Mouse (Mus musculus) forebrain, postnatal 0 days (tissue): Measurements from ENCODE around the gene Slc35a2. TPM values are rescaled to one million over a fixed set of nuclear protein-coding genes. Genes with fewer than 3 reads are reported as not detected.
A peak's percentile ranks its signal among the peaks of the same experiment; 100 is the strongest.

Experiments used
- ATAC-seq: fragments of 200-750 bp; cut with Nextera tagmentation; 2 replicates; pipeline ENCODE4 v1.8.0; 2017; ENCODE audit warnings: mild to moderate bottlenecking, moderate library complexity
- DNase-seq: peaks from one replicate; pipeline ENCODE4 v3.0.0-alpha.2; 2015
- H3K27ac ChIP-seq: fragments of 300-500 bp; sonication (generic); 2 replicates; pipeline ENCODE4 v1.5.1; 2014; ENCODE audit warnings: low read depth, mild to moderate bottlenecking, antibody characterized with exemption, low read length, moderate library complexity, mixed read lengths
- H3K27me3 ChIP-seq: fragments of 300-500 bp; sonication (generic); 2 replicates; pipeline ENCODE4 v1.6.1; 2014; ENCODE audit warnings: mild to moderate bottlenecking, low read length, mixed read lengths; ENCODE audit not compliant: insufficient read depth
- H3K36me3 ChIP-seq: fragments of 300-500 bp; sonication (generic); 2 replicates; pipeline ENCODE4 v1.6.1; 2014; ENCODE audit warnings: mild to moderate bottlenecking, moderate library complexity; ENCODE audit not compliant: insufficient read depth
- H3K4me1 ChIP-seq: fragments of 300-500 bp; sonication (generic); 2 replicates; pipeline ENCODE4 v1.6.1; 2014; ENCODE audit warnings: antibody characterized with exemption; ENCODE audit not compliant: insufficient read depth
- H3K4me2 ChIP-seq: fragments of 300-500 bp; sonication (generic); 2 replicates; pipeline ENCODE4 v1.6.1; 2014; ENCODE audit warnings: low read depth, mild to moderate bottlenecking, moderate library complexity
- H3K4me3 ChIP-seq: fragments of 300-500 bp; sonication (generic); 2 replicates; pipeline ENCODE4 v1.5.1; 2014; ENCODE audit warnings: low read depth, low read length, mixed read lengths
- H3K9ac ChIP-seq: fragments of 300-500 bp; sonication (generic); 2 replicates; pipeline ENCODE4 v1.6.1; 2014; ENCODE audit warnings: mild to moderate bottlenecking
- H3K9me3 ChIP-seq: fragments of 300-500 bp; sonication (generic); 2 replicates; pipeline ENCODE4 v1.6.1; 2016; ENCODE audit warnings: low read length
- CTCF ChIP-seq: sonication (generic); IDR thresholded peaks from 2 replicates; pipeline ENCODE4 v1.5.1; 2016; ENCODE audit warnings: antibody characterized with exemption, control low read depth, low read depth
- WGBS: fragments of 180-500 bp; shearing (Covaris S2); extraction: QIAGEN DNeasy Blood & Tissue Kit; methylation state at CpG from one replicate; pipeline ENCODE4 v1.1.7; 2014; 5-methylcytosine and 5-hydroxymethylcytosine counted together
- polyA plus RNA-seq: library from polyadenylated mRNA; unstranded; fragments of >200 nt; fragmentation: Nextera tagmentation; extraction: Ambion mirVana; gene quantifications from 2 replicates; pipeline ENCODE4 v1.2.1, GENCODE M21; 2015
- total RNA-seq: library from RNA; depleted of rRNA; stranded (reverse); fragments of >200 nt; gene quantifications from 2 replicates; pipeline ENCODE4 v1.2.3, GENCODE M21; 2014; rRNA removed

Gene Slc35a2
- total RNA-seq (36.3 and 39.1 TPM in 2 replicates), polyA plus RNA-seq (34.5 and 40.6 TPM in 2 replicates)

GRCm38 (mm10) chrX:7883841-7884567 lies at the start of gene Slc35a2:
Gene Slc35a2, plus strand, starts transcription at chrX:7884028.
- Histone ChIP-seq H3K9ac (peak within 1 kb of the TSS; percentile 50), H3K4me3 (peak within 1 kb of the TSS; percentile 52), H3K27ac (peak within 1 kb of the TSS; percentile 82), H3K9me3 (no peaks in the 10 kb centered on the region), H3K4me2 (peak within 1 kb of the TSS; percentile 51), H3K36me3 (0 out of 2 replicates have a peak, but pooled peaks cover 7% of the 10 kb centered on the region), H3K27me3 (no peaks in the 10 kb centered on the region), H3K4me1 (no peaks in the 10 kb centered on the region)
- WGBS = 31% methylated on average over 49 of the region's 49 CpGs
- DNase-seq (peak; percentile 80), ATAC-seq (peak; percentile 88)
- peak; percentile 20; the same call in 1 of the 2 replicates for TF ChIP-seq CTCF

GRCm38 (mm10) chrX:7837146-7837545 lies 46.7 kb upstream of the Slc35a2 start:
- TF ChIP-seq CTCF = no peak
- DNase-seq (no peak), ATAC-seq (no peak)
- Histone ChIP-seq H3K9ac (no peak overlapping the region), H3K36me3 (no peaks in the 10 kb centered on the region), H3K4me3 (no peak overlapping the region), H3K4me1 (no peaks in the 10 kb centered on the region), H3K4me2 (no peak overlapping the region), H3K27ac (no peak overlapping the region), H3K27me3 (no peaks in the 10 kb centered on the region), H3K9me3 (no peaks in the 10 kb centered on the region)
- 85% methylated on average over 1 of the region's 1 CpGs for WGBS

- peak overlapping the region; percentile 33 for H3K4me2 ChIP-seq
- H3K27me3 ChIP-seq = no peaks in the 10 kb centered on the region
- no peak overlapping the region for H3K9ac ChIP-seq
- no peak for TF ChIP-seq CTCF
- H3K36me3 ChIP-seq = no peaks in the 10 kb centered on the region
- DNase-seq = no peak
- peak overlapping the region; percentile 24 for H3K4me3 ChIP-seq
- no peak overlapping the region for H3K27ac ChIP-seq
- 0 out of 2 replicates have a peak, but pooled peaks cover 4% of the 10 kb centered on the region for H3K4me1 ChIP-seq
- H3K9me3 ChIP-seq = no peaks in the 10 kb centered on the region
- no peak for ATAC-seq
- 27% methylated on average over 7 of the region's 7 CpGs for WGBS
These were observed 43.0 kb upstream of the Slc35a2 start for GRCm38 (mm10) chrX:7840842-7841162.

GRCm38 (mm10) chrX:7841163-7842162 lies 42.4 kb upstream of the Slc35a2 start, which contains the start of gene Otud5:
Gene Otud5, plus strand, starts transcription at chrX:7841364.
- DNase-seq (peak; percentile 95), ATAC-seq (peak; percentile 96)
- Histone ChIP-seq H3K27ac (peak within 1 kb of the TSS; percentile 91), H3K9me3 (no peaks in the 10 kb centered on the region), H3K27me3 (no peaks in the 10 kb centered on the region), H3K4me3 (peak within 1 kb of the TSS; percentile 58), H3K9ac (peak within 1 kb of the TSS; percentile 75), H3K4me2 (peak within 1 kb of the TSS; percentile 56), H3K36me3 (no peaks in the 10 kb centered on the region), H3K4me1 (0 out of 2 replicates have a peak, but pooled peaks cover 4% of the 10 kb centered on the region)
- TF ChIP-seq CTCF = peak; percentile 8; the same call in 1 of the 2 replicates
- WGBS = 27% methylated on average over 73 of the region's 74 CpGs

- DNase-seq = no peak
- no peak for TF ChIP-seq CTCF
These were observed 41.5 kb upstream of the Slc35a2 start for GRCm38 (mm10) chrX:7842318-7842717.

GRCm38 (mm10) chrX:7847845-7848244 lies 36.0 kb upstream of the Slc35a2 start:
- H3K4me2 ChIP-seq = no peak overlapping the region
- no peak overlapping the region for H3K27ac ChIP-seq
- no peak for TF ChIP-seq CTCF
- 0 out of 2 replicates have a peak, but pooled peaks cover 3% of the 10 kb centered on the region for H3K4me1 ChIP-seq
- peak; percentile 45 for ATAC-seq
- H3K4me3 ChIP-seq = no peak overlapping the region
- 56% methylated on average over 2 of the region's 2 CpGs for WGBS
- no peak overlapping the region for H3K9ac ChIP-seq
- H3K36me3 ChIP-seq = no peaks in the 10 kb centered on the region
- H3K9me3 ChIP-seq = no peaks in the 10 kb centered on the region
- peak; percentile 6 for DNase-seq
- no peaks in the 10 kb centered on the region for H3K27me3 ChIP-seq

More at GRCm38 (mm10) chrX:7842318-7842717, 41.5 kb upstream of the Slc35a2 start:
- H3K27me3 ChIP-seq = no peaks in the 10 kb centered on the region
- peak overlapping the region; percentile 91 for H3K27ac ChIP-seq
- peak overlapping the region; percentile 75 for H3K9ac ChIP-seq
- ATAC-seq = no peak
- no peaks in the 10 kb centered on the region for H3K36me3 ChIP-seq
- H3K4me3 ChIP-seq = peak overlapping the region; percentile 58
- 40% methylated on average over 36 of the region's 42 CpGs for WGBS
- no peaks in the 10 kb centered on the region for H3K9me3 ChIP-seq
- H3K4me1 ChIP-seq = 0 out of 2 replicates have a peak, but pooled peaks cover 4% of the 10 kb centered on the region
- peak overlapping the region; percentile 56 for H3K4me2 ChIP-seq
